Mouse (Mus musculus) cerebellum, adult 2 months (tissue): ENCODE data around the gene Tuba3a.

Experiments used
- CTCF ChIP-seq: fragments of 200-500 bp; IDR thresholded peaks from 2 replicates; pipeline ENCODE4 v1.5.1; 2011; ENCODE audit warnings: low read depth, mild to moderate bottlenecking, control low read depth, low read length, moderate library complexity, borderline replicate concordance; ENCODE audit not compliant: insufficient read depth
- POLR2A ChIP-seq: fragments of 200-500 bp; IDR thresholded peaks from 2 replicates; pipeline ENCODE4 v1.6.1; 2011; ENCODE audit warnings: low read length, control low read depth, borderline replicate concordance; ENCODE audit not compliant: insufficient read depth

DNA sequence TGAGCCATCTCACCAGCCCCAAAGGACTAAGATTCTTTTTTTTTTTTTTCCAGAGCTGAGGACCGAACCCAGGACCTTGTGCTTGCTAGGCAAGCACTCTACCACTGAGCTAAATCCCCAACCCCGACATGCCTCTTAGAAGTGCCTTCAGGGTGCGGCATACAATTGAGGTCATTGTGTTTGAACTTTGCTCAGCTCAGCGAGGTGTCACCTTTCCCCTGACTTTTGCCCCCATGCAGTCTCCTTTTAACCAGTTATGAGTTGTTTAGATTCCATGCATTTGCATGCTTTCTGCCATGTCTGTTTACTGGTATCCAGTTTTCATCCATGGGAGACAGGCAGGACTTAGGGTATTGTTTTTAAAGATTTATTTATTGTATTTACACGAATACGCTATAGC, 17.0 kb downstream of the Tuba3a start:
- no peak for TF ChIP-seq POLR2A
- TF ChIP-seq CTCF = no peak
